Mouse (Mus musculus): ENCODE data around the gene Cltc. TPM values are rescaled to one million over a fixed set of nuclear protein-coding genes. Genes with fewer than 3 reads are reported as not detected.
A peak's percentile ranks its signal among the peaks of the same experiment; 100 is the strongest.

Cltc gene
- polyA plus RNA-seq, 1 experiment from 2014 or later = 143 TPM

- DNase-seq (ENCODE audit: low spot score) (no peak), ATAC-seq (ENCODE audit: insufficient number of reproducible peaks, low FRiP score, low TSS enrichment, low read depth) (no peak)
- Histone ChIP-seq H3K4me2 (ENCODE audit: low read depth, severe bottlenecking) (no peak overlapping the region), H3K36me3 (ENCODE audit: control insufficient read depth, insufficient read depth, low read length) (no peaks in the 10 kb centered on the region), H3K4me1 (ENCODE audit: control insufficient read depth, insufficient read depth, low read length) (no peaks in the 10 kb centered on the region), H3K27ac (replicated peaks; ENCODE audit: low read depth, low read length) (no peak overlapping the region), H3K9me3 (ENCODE audit: control insufficient read depth, low read length) (no peaks in the 10 kb centered on the region), H3K4me3 (ENCODE audit: low read depth, low read length) (no peak overlapping the region), H3K27me3 (ENCODE audit: control insufficient read depth, insufficient read depth, low read length) (no peaks in the 10 kb centered on the region), H3K9ac (ENCODE audit: low read length) (no peak overlapping the region)
- 71% methylated on average over 1 of the region's 1 CpGs for WGBS
Observed at GRCm38 (mm10) chr11:86655671-86656070, 101.7 kb downstream of the Cltc start.

DNA sequence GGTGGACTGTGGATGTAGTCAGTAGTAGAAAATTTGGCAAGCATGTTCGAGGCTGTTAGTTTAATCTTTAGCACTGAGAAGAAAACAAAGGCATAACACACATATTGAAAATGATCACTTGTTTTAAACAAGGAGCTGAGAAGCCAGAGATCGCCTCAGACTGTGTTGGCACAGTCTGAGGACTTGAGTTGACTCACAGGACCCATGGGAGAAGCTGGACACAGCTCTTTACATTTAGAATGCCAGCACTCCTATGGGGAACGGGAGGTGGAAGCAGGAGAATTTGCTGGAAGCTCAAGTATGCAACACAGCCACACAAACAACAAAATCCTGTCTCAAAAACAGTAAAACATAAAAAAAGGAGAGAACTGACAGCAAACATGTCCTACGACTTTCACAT, 103.3 kb downstream of the Cltc start:
- H3K9me3 ChIP-seq (ENCODE audit: control insufficient read depth, low read length) = no peaks in the 10 kb centered on the region
- DNase-seq (ENCODE audit: low spot score) = no peak
- H3K4me1 ChIP-seq (ENCODE audit: control insufficient read depth, insufficient read depth, low read length) = no peaks in the 10 kb centered on the region
- 93% methylated on average over 4 of the region's 4 CpGs for WGBS
- no peak overlapping the region for H3K4me3 ChIP-seq (ENCODE audit: low read depth, low read length)
- H3K27me3 ChIP-seq (ENCODE audit: control insufficient read depth, insufficient read depth, low read length) = no peaks in the 10 kb centered on the region
- no peak overlapping the region for H3K9ac ChIP-seq (ENCODE audit: low read length)
- H3K4me2 ChIP-seq (ENCODE audit: low read depth, severe bottlenecking) = no peak overlapping the region
- no peak overlapping the region for H3K27ac ChIP-seq (replicated peaks; ENCODE audit: low read depth, low read length)
- H3K36me3 ChIP-seq (ENCODE audit: control insufficient read depth, insufficient read depth, low read length) = no peaks in the 10 kb centered on the region
- no peak for ATAC-seq (ENCODE audit: insufficient number of reproducible peaks, low FRiP score, low TSS enrichment, low read depth)

DNA sequence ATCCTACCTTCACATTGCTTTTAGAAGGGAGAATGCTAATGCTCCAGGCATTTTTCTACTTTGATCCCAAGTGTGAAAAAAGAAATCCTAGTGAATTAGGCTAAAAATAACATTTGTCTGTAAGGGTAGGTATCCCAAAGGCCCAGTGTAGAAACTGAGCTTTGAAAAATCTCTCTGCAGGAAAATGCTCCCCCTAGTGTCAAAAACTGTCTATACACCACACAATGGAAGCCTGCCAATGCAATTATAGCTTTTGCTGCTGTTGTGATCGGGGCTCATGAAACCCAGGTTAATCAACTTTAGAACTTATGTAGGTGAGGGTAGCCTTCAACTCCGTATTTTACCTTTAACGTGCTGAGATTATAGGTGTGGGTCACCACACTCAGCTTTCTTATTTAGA, 103.9 kb downstream of the Cltc start:
- Histone ChIP-seq H3K36me3 (ENCODE audit: control insufficient read depth, insufficient read depth, low read length) (no peaks in the 10 kb centered on the region), H3K4me3 (ENCODE audit: low read depth, low read length) (no peak overlapping the region), H3K9ac (ENCODE audit: low read length) (no peak overlapping the region), H3K4me2 (ENCODE audit: low read depth, severe bottlenecking) (no peak overlapping the region), H3K9me3 (ENCODE audit: control insufficient read depth, low read length) (no peaks in the 10 kb centered on the region), H3K27ac (replicated peaks; ENCODE audit: low read depth, low read length) (no peak overlapping the region), H3K4me1 (ENCODE audit: control insufficient read depth, insufficient read depth, low read length) (no peaks in the 10 kb centered on the region), H3K27me3 (ENCODE audit: control insufficient read depth, insufficient read depth, low read length) (no peaks in the 10 kb centered on the region)
- DNase-seq (ENCODE audit: low spot score) (peak; percentile 41), ATAC-seq (ENCODE audit: insufficient number of reproducible peaks, low FRiP score, low TSS enrichment, low read depth) (no peak)
- WGBS = 44% methylated on average over 3 of the region's 3 CpGs

- Histone ChIP-seq H3K36me3 (ENCODE audit: control insufficient read depth, insufficient read depth, low read length) (no peaks in the 10 kb centered on the region), H3K9me3 (ENCODE audit: control insufficient read depth, low read length) (no peaks in the 10 kb centered on the region)
Observed at GRCm38 (mm10) chr11:86652578-86652979, 104.8 kb downstream of the Cltc start.

DNA sequence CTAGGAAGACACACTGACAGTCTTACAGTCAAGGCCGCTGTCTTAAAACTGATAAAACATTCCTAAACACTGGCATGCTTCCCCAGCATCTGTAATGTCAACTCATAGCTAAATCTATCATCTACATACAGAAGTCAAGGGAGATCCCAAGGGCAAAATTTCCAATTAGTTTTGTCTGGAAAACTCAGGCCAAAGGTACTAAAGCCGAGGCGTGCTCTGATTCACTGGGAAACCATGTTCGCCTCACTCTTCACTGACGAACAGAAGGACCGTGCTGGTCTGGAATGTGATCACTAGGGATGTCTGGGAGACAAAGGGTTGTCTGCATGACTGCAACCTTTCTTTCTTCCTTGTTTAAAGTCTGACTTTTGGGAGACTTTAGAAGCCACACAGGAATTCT, 106.7 kb downstream of the Cltc start:
- H3K4me2 ChIP-seq (ENCODE audit: low read depth, severe bottlenecking) = no peak overlapping the region
- H3K27me3 ChIP-seq (ENCODE audit: control insufficient read depth, insufficient read depth, low read length) = no peaks in the 10 kb centered on the region
- ATAC-seq (ENCODE audit: insufficient number of reproducible peaks, low FRiP score, low TSS enrichment, low read depth) (no peak), DNase-seq (ENCODE audit: low spot score) (no peak)
- no peaks in the 10 kb centered on the region for H3K4me1 ChIP-seq (ENCODE audit: control insufficient read depth, insufficient read depth, low read length)
- H3K9ac ChIP-seq (ENCODE audit: low read length) = no peak overlapping the region
- H3K36me3 ChIP-seq (ENCODE audit: control insufficient read depth, insufficient read depth, low read length) = no peaks in the 10 kb centered on the region; the same call in 1 of the 2 replicates
- no peak overlapping the region for H3K4me3 ChIP-seq (ENCODE audit: low read depth, low read length)
- H3K9me3 ChIP-seq (ENCODE audit: control insufficient read depth, low read length) = no peaks in the 10 kb centered on the region
- H3K27ac ChIP-seq (replicated peaks; ENCODE audit: low read depth, low read length) = no peak overlapping the region
- WGBS = 89% methylated on average over 6 of the region's 6 CpGs

More at GRCm38 (mm10) chr11:86652578-86652979, 104.8 kb downstream of the Cltc start:
- Histone ChIP-seq H3K4me1 (ENCODE audit: control insufficient read depth, insufficient read depth, low read length) (no peaks in the 10 kb centered on the region), H3K4me2 (ENCODE audit: low read depth, severe bottlenecking) (no peak overlapping the region), H3K27me3 (ENCODE audit: control insufficient read depth, insufficient read depth, low read length) (no peaks in the 10 kb centered on the region), H3K27ac (replicated peaks; ENCODE audit: low read depth, low read length) (no peak overlapping the region), H3K9ac (ENCODE audit: low read length) (no peak overlapping the region), H3K4me3 (ENCODE audit: low read depth, low read length) (no peak overlapping the region)
- DNase-seq (ENCODE audit: low spot score) = no peak
- no peak for ATAC-seq (ENCODE audit: insufficient number of reproducible peaks, low FRiP score, low TSS enrichment, low read depth)
- WGBS = 86% methylated on average over 4 of the region's 4 CpGs

GRCm38 (mm10) chr11:86649542-86649941, 107.8 kb downstream of the Cltc start:
- H3K4me2 ChIP-seq (ENCODE audit: low read depth, severe bottlenecking) = no peak overlapping the region
- H3K4me1 ChIP-seq (ENCODE audit: control insufficient read depth, insufficient read depth, low read length) = no peaks in the 10 kb centered on the region
- H3K9me3 ChIP-seq (ENCODE audit: control insufficient read depth, low read length) = no peaks in the 10 kb centered on the region
- H3K4me3 ChIP-seq (ENCODE audit: low read depth, low read length) = no peak overlapping the region
- H3K27me3 ChIP-seq (ENCODE audit: control insufficient read depth, insufficient read depth, low read length) = no peaks in the 10 kb centered on the region
- WGBS = 79% methylated on average over 1 of the region's 1 CpGs
- H3K9ac ChIP-seq (ENCODE audit: low read length) = no peak overlapping the region
- DNase-seq (ENCODE audit: low spot score) = no peak
- no peaks in the 10 kb centered on the region; the same call in 1 of the 2 replicates for H3K36me3 ChIP-seq (ENCODE audit: control insufficient read depth, insufficient read depth, low read length)
- no peak for ATAC-seq (ENCODE audit: insufficient number of reproducible peaks, low FRiP score, low TSS enrichment, low read depth)
- no peak overlapping the region for H3K27ac ChIP-seq (replicated peaks; ENCODE audit: low read depth, low read length)

- WGBS = 80% methylated on average over 15 of the region's 15 CpGs
- H3K27ac ChIP-seq (replicated peaks; ENCODE audit: low read depth, low read length) = no peak overlapping the region
- no peak overlapping the region for H3K9ac ChIP-seq (ENCODE audit: low read length)
- no peaks in the 10 kb centered on the region for H3K4me1 ChIP-seq (ENCODE audit: control insufficient read depth, insufficient read depth, low read length)
- no peaks in the 10 kb centered on the region for H3K9me3 ChIP-seq (ENCODE audit: control insufficient read depth, low read length)
- no peaks in the 10 kb centered on the region; the same call in 1 of the 2 replicates for H3K36me3 ChIP-seq (ENCODE audit: control insufficient read depth, insufficient read depth, low read length)
- no peak overlapping the region for H3K4me3 ChIP-seq (ENCODE audit: low read depth, low read length)
- DNase-seq (ENCODE audit: low spot score) (no peak), ATAC-seq (ENCODE audit: insufficient number of reproducible peaks, low FRiP score, low TSS enrichment, low read depth) (no peak)
- H3K4me2 ChIP-seq (ENCODE audit: low read depth, severe bottlenecking) = no peak overlapping the region
- no peaks in the 10 kb centered on the region for H3K27me3 ChIP-seq (ENCODE audit: control insufficient read depth, insufficient read depth, low read length)
Observed at GRCm38 (mm10) chr11:86647706-86648447, 109.5 kb downstream of the Cltc start.

DNA sequence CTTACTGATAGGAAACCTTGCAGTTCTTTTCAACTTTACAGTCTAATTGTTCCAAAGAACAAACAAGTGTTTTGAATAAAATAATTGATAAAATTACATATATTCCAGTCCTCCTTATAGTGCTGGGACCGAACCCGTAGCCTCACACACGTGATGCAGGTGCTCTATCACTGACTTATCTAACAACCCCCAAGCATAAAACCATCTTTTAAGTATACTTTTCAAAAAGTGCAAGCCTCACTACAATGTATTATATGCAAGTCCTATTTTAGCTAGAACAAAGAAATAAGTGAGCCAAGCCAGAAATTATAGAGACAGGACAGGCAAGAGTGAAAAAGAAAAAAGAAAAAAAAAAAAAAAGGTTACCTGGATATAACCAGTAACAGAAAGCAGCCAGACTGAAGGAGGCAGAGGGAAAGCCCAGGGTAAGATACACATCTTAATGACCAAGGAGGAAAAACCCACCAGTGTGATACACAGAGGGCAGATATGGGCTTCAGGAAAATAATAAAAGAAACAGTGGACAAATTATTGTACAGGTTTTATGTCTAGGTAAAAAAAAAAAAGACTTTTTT, 110.4 kb downstream of the Cltc start:
- 91% methylated on average over 3 of the region's 3 CpGs for WGBS
- ATAC-seq (ENCODE audit: insufficient number of reproducible peaks, low FRiP score, low TSS enrichment, low read depth) (no peak), DNase-seq (ENCODE audit: low spot score) (no peak)
- Histone ChIP-seq H3K4me2 (ENCODE audit: low read depth, severe bottlenecking) (no peak overlapping the region), H3K27ac (replicated peaks; ENCODE audit: low read depth, low read length) (no peak overlapping the region), H3K4me3 (ENCODE audit: low read depth, low read length) (no peak overlapping the region), H3K4me1 (ENCODE audit: control insufficient read depth, insufficient read depth, low read length) (no peaks in the 10 kb centered on the region), H3K36me3 (ENCODE audit: control insufficient read depth, insufficient read depth, low read length) (no peaks in the 10 kb centered on the region; the same call in 1 of the 2 replicates), H3K9me3 (ENCODE audit: control insufficient read depth, low read length) (no peaks in the 10 kb centered on the region), H3K9ac (ENCODE audit: low read length) (no peak overlapping the region), H3K27me3 (ENCODE audit: control insufficient read depth, insufficient read depth, low read length) (no peaks in the 10 kb centered on the region)
